Mouse (Mus musculus) G1E (cell line): ENCODE measurements around the gene Stk38. TPM values are rescaled to one million over a fixed set of nuclear protein-coding genes. Genes with fewer than 3 reads are reported as not detected.
A peak's percentile ranks its signal among the peaks of the same experiment; 100 is the strongest.

Experiments
- ATAC-seq: 2 replicates; pipeline ENCODE4 v1.8.0; 2016; ENCODE audit warnings: mild to moderate bottlenecking; ENCODE audit not compliant: insufficient number of reproducible peaks, poor library complexity, low FRiP score, severe bottlenecking; ENCODE audit errors: extremely low read depth
- DNase-seq: peaks from one replicate; pipeline ENCODE4 v3.0.0; 2012; ENCODE audit warnings: low spot score
- H3K27me3 ChIP-seq: 2 replicates; pipeline ENCODE4 v1.6.1; 2012; ENCODE audit warnings: mild to moderate bottlenecking, low read length, inconsistent platforms; ENCODE audit not compliant: insufficient read depth
- H3K36me3 ChIP-seq: replicated peaks from 2 replicates; pipeline ENCODE3; 2012; ENCODE audit warnings: mild to moderate bottlenecking, inconsistent platforms
- H3K4me1 ChIP-seq: 2 replicates; pipeline ENCODE4 v1.6.1; 2012; ENCODE audit warnings: low read depth, low read length, inconsistent platforms, mixed read lengths; ENCODE audit not compliant: insufficient read depth
- H3K4me3 ChIP-seq: 2 replicates; pipeline ENCODE4 v1.5.1; 2012; ENCODE audit warnings: low read depth, mild to moderate bottlenecking, inconsistent platforms, low read length, moderate library complexity, mixed read lengths
- H3K9me3 ChIP-seq: replicated peaks from 2 replicates; pipeline ENCODE4 v1.6.1; 2012; ENCODE audit warnings: inconsistent platforms
- CTCF ChIP-seq: IDR thresholded peaks from 2 replicates; pipeline ENCODE4 v1.5.1; 2012; ENCODE audit warnings: low read depth, low read length, inconsistent platforms, mixed read lengths
- GATA1 ChIP-seq: IDR thresholded peaks from 2 replicates; pipeline ENCODE4 v1.6.1; 2012; ENCODE audit warnings: borderline replicate concordance, low read length, inconsistent platforms, mixed read lengths
- GATA2 ChIP-seq: IDR thresholded peaks from 2 replicates; pipeline ENCODE4 v1.6.1; 2012; ENCODE audit warnings: low read depth, low read length, inconsistent platforms, borderline replicate concordance
- POLR2AphosphoS5 ChIP-seq: IDR thresholded peaks from 2 replicates; pipeline ENCODE4 v1.6.1; 2012; ENCODE audit warnings: low read depth, low read length, inconsistent platforms; ENCODE audit not compliant: insufficient replicate concordance
- TAL1 ChIP-seq: conservative IDR thresholded peaks from 2 replicates; pipeline ENCODE4 v1.6.1; 2012; ENCODE audit warnings: low read depth, low read length, inconsistent platforms, mixed read lengths
- polyA plus RNA-seq: library from polyadenylated mRNA; stranded (reverse); fragments of >175 nt; gene quantifications from 2 replicates; pipeline ENCODE4 v1.2.3, GENCODE M21; 2012
- total RNA-seq, 2 experiments: library from RNA; stranded (forward) in 1 of 2; stranded (reverse) in 1 of 2; fragments of 200-1000 nt in 1 of 2; fragments of >200 nt in 1 of 2; fragmentation: Nextera tagmentation in 1 of 2; gene quantifications; 2 replicates each; pipeline ENCODE4 v1.2.3; 2014 to 2017

Gene Stk38
- total and polyA plus RNA-seq, 3 experiments = 82.7 to 234 (median 97.6) TPM

- TF ChIP-seq POLR2AphosphoS5 (no peak), CTCF (peak; percentile 80)
- H3K4me3 ChIP-seq = no peak overlapping the region
- H3K36me3 ChIP-seq = no peaks in the 10 kb centered on the region
- ATAC-seq = no peak
- H3K9me3 ChIP-seq = no peaks in the 10 kb centered on the region
- H3K27me3 ChIP-seq = peaks cover 30% of the 10 kb centered on the region
- peak; percentile 43 for DNase-seq
- peaks cover 45% of the 10 kb centered on the region for H3K4me1 ChIP-seq
These were observed 80.7 kb downstream of the Stk38 start for GRCm38 (mm10) chr17:28926866-28927635.

- H3K4me1 ChIP-seq = peaks cover 41% of the 10 kb centered on the region
- no peak for DNase-seq
These were observed 81.4 kb downstream of the Stk38 start for GRCm38 (mm10) chr17:28926380-28926779.

GRCm38 (mm10) chr17:28924957-28925595 lies 82.7 kb downstream of the Stk38 start:
- DNase-seq = no peak
- H3K36me3 ChIP-seq = no peaks in the 10 kb centered on the region
- no peaks in the 10 kb centered on the region for H3K9me3 ChIP-seq
- peaks cover 34% of the 10 kb centered on the region for H3K27me3 ChIP-seq
- TF ChIP-seq GATA1 = no peak
- TF ChIP-seq TAL1 = no peak
- no peak for TF ChIP-seq CTCF
- no peak for TF ChIP-seq POLR2AphosphoS5
- no peak for TF ChIP-seq GATA2
- H3K4me3 ChIP-seq = no peak overlapping the region
- no peak for ATAC-seq
- peaks cover 29% of the 10 kb centered on the region for H3K4me1 ChIP-seq

More at GRCm38 (mm10) chr17:28926380-28926779, 81.4 kb downstream of the Stk38 start:
- Histone ChIP-seq H3K36me3 (no peaks in the 10 kb centered on the region), H3K27me3 (peaks cover 34% of the 10 kb centered on the region), H3K9me3 (no peaks in the 10 kb centered on the region), H3K4me3 (no peak overlapping the region)
- ATAC-seq = no peak
- TF ChIP-seq GATA1 (no peak), GATA2 (no peak), POLR2AphosphoS5 (no peak), CTCF (peak; percentile 51), TAL1 (no peak)

- Histone ChIP-seq H3K9me3 (no peaks in the 10 kb centered on the region), H3K36me3 (no peaks in the 10 kb centered on the region), H3K4me1 (peaks cover 10% of the 10 kb centered on the region), H3K27me3 (peaks cover 34% of the 10 kb centered on the region), H3K4me3 (no peak overlapping the region)
- TF ChIP-seq POLR2AphosphoS5 = no peak
- TF ChIP-seq CTCF = no peak
- TF ChIP-seq GATA1 = no peak
- no peak for TF ChIP-seq TAL1
- no peak for TF ChIP-seq GATA2
- DNase-seq = no peak
- no peak for ATAC-seq
These were observed 85.7 kb downstream of the Stk38 start for GRCm38 (mm10) chr17:28922096-28922495.

GRCm38 (mm10) chr17:28921086-28921485 lies 86.7 kb downstream of the Stk38 start:
- Histone ChIP-seq H3K4me1 (peaks cover 2% of the 10 kb centered on the region; the same call in 1 of the 2 replicates), H3K27me3 (peaks cover 34% of the 10 kb centered on the region), H3K36me3 (no peaks in the 10 kb centered on the region), H3K9me3 (no peaks in the 10 kb centered on the region), H3K4me3 (no peak overlapping the region)
- TF ChIP-seq GATA2 = no peak
- TF ChIP-seq TAL1 = no peak
- no peak for TF ChIP-seq POLR2AphosphoS5
- TF ChIP-seq GATA1 = no peak
- TF ChIP-seq CTCF = no peak
- DNase-seq (no peak), ATAC-seq (no peak)

Other genes with a start within 250 kb of the Stk38 start
- gene Mapk13, start 238.7 kb downstream of the Stk38 start, total RNA-seq (2014; fragmentation: Nextera tagmentation) = not detected in 2 replicates
- gene Mapk13, start 238.7 kb downstream of the Stk38 start, total RNA-seq (2017) = 0.22 TPM in 1 of 2 replicates, not detected in the other
- not detected in 2 replicates for gene Mapk13, start 238.7 kb downstream of the Stk38 start, polyA plus RNA-seq
- 62.4 and 87.3 TPM in 2 replicates for gene Brpf3, start 206.9 kb downstream of the Stk38 start, total RNA-seq (2014; fragmentation: Nextera tagmentation)
- 3.4 and 5.7 TPM in 2 replicates for gene Brpf3, start 206.9 kb downstream of the Stk38 start, total RNA-seq (2017)
- 29.1 and 30.9 TPM in 2 replicates for gene Brpf3, start 206.9 kb downstream of the Stk38 start, polyA plus RNA-seq
- not detected in 2 replicates for gene Pnpla1, start 149.6 kb downstream of the Stk38 start, total RNA-seq (2014; fragmentation: Nextera tagmentation)
- gene Pnpla1, start 149.6 kb downstream of the Stk38 start, total RNA-seq (2017) = 0.06 TPM in 1 of 2 replicates, not detected in the other
- not detected in 2 replicates for gene Pnpla1, start 149.6 kb downstream of the Stk38 start, polyA plus RNA-seq
- gene 4930539E08Rik, start 92.7 kb downstream of the Stk38 start, total RNA-seq (2014; fragmentation: Nextera tagmentation) = not detected in 2 replicates
- 0.11 and 0.12 TPM in 2 replicates for gene 4930539E08Rik, start 92.7 kb downstream of the Stk38 start, total RNA-seq (2017)
- not detected in 2 replicates for gene 4930539E08Rik, start 92.7 kb downstream of the Stk38 start, polyA plus RNA-seq
- gene Pxt1, start 64.2 kb downstream of the Stk38 start, total RNA-seq (2014; fragmentation: Nextera tagmentation) = 0.73 TPM in 1 of 2 replicates, not detected in the other
- not detected in 2 replicates for gene Pxt1, start 64.2 kb downstream of the Stk38 start, total RNA-seq (2017)
- 0.23 and 0.29 TPM in 2 replicates for gene Pxt1, start 64.2 kb downstream of the Stk38 start, polyA plus RNA-seq
- gene Kctd20, start 56.0 kb downstream of the Stk38 start, total RNA-seq (2014; fragmentation: Nextera tagmentation) = 47.3 and 66.3 TPM in 2 replicates
- gene Kctd20, start 56.0 kb downstream of the Stk38 start, total RNA-seq (2017) = 42.7 and 51.0 TPM in 2 replicates
- 91.6 and 123 TPM in 2 replicates for gene Kctd20, start 56.0 kb downstream of the Stk38 start, polyA plus RNA-seq
- gene Srsf3, start 24.6 kb upstream of the Stk38 start, total RNA-seq (2014; fragmentation: Nextera tagmentation) = 258 and 296 TPM in 2 replicates
- gene Srsf3, start 24.6 kb upstream of the Stk38 start, total RNA-seq (2017) = 658 and 771 TPM in 2 replicates
- gene Srsf3, start 24.6 kb upstream of the Stk38 start, polyA plus RNA-seq = 37.7 and 174 TPM in 2 replicates
- gene Cdkn1a, start 83.0 kb upstream of the Stk38 start, total RNA-seq (2014; fragmentation: Nextera tagmentation) = 224 and 234 TPM in 2 replicates
- gene Cdkn1a, start 83.0 kb upstream of the Stk38 start, total RNA-seq (2017) = 18.9 and 21.4 TPM in 2 replicates
- 123 and 145 TPM in 2 replicates for gene Cdkn1a, start 83.0 kb upstream of the Stk38 start, polyA plus RNA-seq
- 20.5 and 23.0 TPM in 2 replicates for gene Rab44, start 106.2 kb upstream of the Stk38 start, total RNA-seq (2014; fragmentation: Nextera tagmentation)
- gene Rab44, start 106.2 kb upstream of the Stk38 start, total RNA-seq (2017) = 67.8 and 72.8 TPM in 2 replicates
- 11.6 and 13.3 TPM in 2 replicates for gene Rab44, start 106.2 kb upstream of the Stk38 start, polyA plus RNA-seq
- gene Cpne5, start 230.2 kb upstream of the Stk38 start, total RNA-seq (2014; fragmentation: Nextera tagmentation) = 1.2 and 2.1 TPM in 2 replicates
- gene Cpne5, start 230.2 kb upstream of the Stk38 start, total RNA-seq (2017) = 0.64 and 0.71 TPM in 2 replicates
- gene Cpne5, start 230.2 kb upstream of the Stk38 start, polyA plus RNA-seq = 21.0 and 25.0 TPM in 2 replicates